Mouse (Mus musculus) macrophage (primary cell): ENCODE data around the gene Dyrk3. TPM values are rescaled to one million over a fixed set of nuclear protein-coding genes. Genes with fewer than 3 reads are reported as not detected.
"Not testable (repeated sequence)": the region's sequence is repeated elsewhere in the genome, so short reads cannot be mapped to it uniquely, and the experiment has no call there.

ENCODE experiments used
- H3K27ac ChIP-seq: fragments of 350-480 bp; formaldehyde crosslinking; 2 replicates; pipeline ENCODE4 v1.9.0; 2021
- H3K36me3 ChIP-seq: fragments of 350-480 bp; formaldehyde crosslinking; 2 replicates; pipeline ENCODE4 v1.9.0; 2021; ENCODE audit errors: inconsistent target
- H3K4me3 ChIP-seq: fragments of 350-480 bp; formaldehyde crosslinking; 2 replicates; pipeline ENCODE4 v1.9.0; 2021; ENCODE audit errors: inconsistent target
- H3K79me2 ChIP-seq: fragments of 350-480 bp; formaldehyde crosslinking; 2 replicates; pipeline ENCODE4 v1.9.0; 2021; ENCODE audit errors: inconsistent target
- WGBS: methylation state at CpG from one replicate; pipeline ENCODE4 v1.1.7; 2026; ENCODE audit warnings: inconsistent platforms; ENCODE audit not compliant: missing documents; 5-methylcytosine and 5-hydroxymethylcytosine counted together
- polyA plus RNA-seq: library from polyadenylated mRNA; stranded (reverse); fragments of 250-400 nt; gene quantifications from 3 replicates; pipeline ENCODE4 v1.2.4, GENCODE M21; 2018; ENCODE audit warnings: inconsistent platforms

Gene Dyrk3
- polyA plus RNA-seq, 1 experiment from 2014 or later, result 0.30 TPM

GRCm38 (mm10) chr1:131174299-131174861, 36.2 kb upstream of the Dyrk3 start:
- Histone ChIP-seq H3K4me3 (no peak overlapping the region), H3K79me2 (no peaks in the 10 kb centered on the region), H3K36me3 (peaks cover 69% of the 10 kb centered on the region), H3K27ac (no peak overlapping the region)
- 75% methylated on average over 11 of the region's 12 CpGs for WGBS

GRCm38 (mm10) chr1:131173809-131174208, 35.7 kb upstream of the Dyrk3 start:
- H3K27ac ChIP-seq, result no peak overlapping the region
- H3K4me3 ChIP-seq, result no peak overlapping the region
- 36% methylated on average over 6 of the region's 6 CpGs for WGBS
- no peaks in the 10 kb centered on the region for H3K79me2 ChIP-seq
- peaks cover 70% of the 10 kb centered on the region for H3K36me3 ChIP-seq

- 92% methylated on average over 5 of the region's 7 CpGs for WGBS
- no peak overlapping the region for H3K27ac ChIP-seq
- H3K4me3 ChIP-seq, result no peak overlapping the region
- no peaks in the 10 kb centered on the region for H3K79me2 ChIP-seq
- peaks cover 70% of the 10 kb centered on the region for H3K36me3 ChIP-seq
Observed at GRCm38 (mm10) chr1:131173001-131173400, 34.9 kb upstream of the Dyrk3 start.

GRCm38 (mm10) chr1:131167612-131168011, 29.5 kb upstream of the Dyrk3 start:
- no peaks in the 10 kb centered on the region for H3K79me2 ChIP-seq
- no peak overlapping the region for H3K4me3 ChIP-seq
- H3K27ac ChIP-seq, result no peak overlapping the region
- H3K36me3 ChIP-seq, result peaks cover 83% of the 10 kb centered on the region
- 91% methylated on average over 9 of the region's 10 CpGs for WGBS

- Histone ChIP-seq H3K79me2 (no peaks in the 10 kb centered on the region), H3K4me3 (no peak overlapping the region), H3K27ac (no peak overlapping the region), H3K36me3 (peaks cover 71% of the 10 kb centered on the region)
- WGBS, result 90% methylated on average over 6 of the region's 6 CpGs
Observed at GRCm38 (mm10) chr1:131164427-131164826, 26.3 kb upstream of the Dyrk3 start.

GRCm38 (mm10) chr1:131161091-131161490, 23.0 kb upstream of the Dyrk3 start:
- Histone ChIP-seq H3K4me3 (no peak overlapping the region), H3K79me2 (no peaks in the 10 kb centered on the region), H3K36me3 (peaks cover 54% of the 10 kb centered on the region), H3K27ac (no peak overlapping the region)
- 83% methylated on average over 11 of the region's 11 CpGs for WGBS

GRCm38 (mm10) chr1:131159573-131160327, 21.6 kb upstream of the Dyrk3 start:
- peaks cover 43% of the 10 kb centered on the region for H3K36me3 ChIP-seq
- H3K27ac ChIP-seq, H3K4me3 ChIP-seq, H3K79me2 ChIP-seq: not testable (repeated sequence)
- WGBS, result 96% methylated on average over 3 of the region's 3 CpGs

- WGBS, result 56% methylated on average over 2 of the region's 2 CpGs
- Histone ChIP-seq H3K36me3 (peaks cover 15% of the 10 kb centered on the region), H3K27ac (no peak overlapping the region), H3K79me2 (peaks cover 5% of the 10 kb centered on the region; the same call in 1 of the 2 replicates), H3K4me3 (no peak overlapping the region)
Observed at GRCm38 (mm10) chr1:131155456-131155855, 17.3 kb upstream of the Dyrk3 start.

- 1% methylated on average over 27 of the region's 27 CpGs for WGBS
- H3K36me3 ChIP-seq, result peaks cover 2% of the 10 kb centered on the region; the same call in 1 of the 2 replicates
- H3K27ac ChIP-seq, result peak within 1 kb of the TSS; percentile 36
- peak within 1 kb of the TSS; percentile 75 for H3K4me3 ChIP-seq
- peaks cover 5% of the 10 kb centered on the region; the same call in 1 of the 2 replicates for H3K79me2 ChIP-seq
Observed at GRCm38 (mm10) chr1:131153018-131153629, 15.0 kb upstream of the Dyrk3 start, which contains the start of gene Eif2d. Eif2d (plus strand) TSS chr1:131153181.

GRCm38 (mm10) chr1:131149496-131149895, 11.4 kb upstream of the Dyrk3 start:
- no peaks in the 10 kb centered on the region for H3K36me3 ChIP-seq
- peaks cover 5% of the 10 kb centered on the region; the same call in 1 of the 2 replicates for H3K79me2 ChIP-seq
- H3K4me3 ChIP-seq, result no peak overlapping the region
- WGBS, result 91% methylated on average over 1 of the region's 1 CpGs
- no peak overlapping the region for H3K27ac ChIP-seq

GRCm38 (mm10) chr1:131146181-131146614, 8.1 kb upstream of the Dyrk3 start:
- H3K27ac ChIP-seq, result no peak overlapping the region
- H3K79me2 ChIP-seq, result no peaks in the 10 kb centered on the region
- H3K36me3 ChIP-seq, result no peaks in the 10 kb centered on the region
- 4% methylated on average over 3 of the region's 3 CpGs for WGBS
- H3K4me3 ChIP-seq, result no peak overlapping the region

- 93% methylated on average over 3 of the region's 3 CpGs for WGBS
- not testable (repeated sequence) for H3K79me2 ChIP-seq, H3K36me3 ChIP-seq
Observed at GRCm38 (mm10) chr1:131145222-131145621, 7.1 kb upstream of the Dyrk3 start.

GRCm38 (mm10) chr1:131142472-131142871, 4.3 kb upstream of the Dyrk3 start:
- H3K36me3 ChIP-seq, result no peaks in the 10 kb centered on the region
- H3K79me2 ChIP-seq, result no peaks in the 10 kb centered on the region
- WGBS, result 73% methylated on average over 1 of the region's 1 CpGs
- H3K4me3 ChIP-seq, result no peak overlapping the region
- no peak overlapping the region for H3K27ac ChIP-seq

More at GRCm38 (mm10) chr1:131145222-131145621, 7.1 kb upstream of the Dyrk3 start:
- H3K4me3 ChIP-seq, H3K27ac ChIP-seq: not testable (repeated sequence)

- no peaks in the 10 kb centered on the region for H3K36me3 ChIP-seq
- 7% methylated on average over 2 of the region's 2 CpGs for WGBS
Observed at GRCm38 (mm10) chr1:131141449-131141848, 3.3 kb upstream of the Dyrk3 start.

More at GRCm38 (mm10) chr1:131141449-131141848, 3.3 kb upstream of the Dyrk3 start:
- Histone ChIP-seq H3K79me2 (no peaks in the 10 kb centered on the region), H3K4me3 (no peak overlapping the region), H3K27ac (no peak overlapping the region)
